Mouse (Mus musculus) adrenal gland, adult 18-20 months (tissue): ENCODE measurements around the gene Nudc. TPM values are rescaled to one million over a fixed set of nuclear protein-coding genes. Genes with fewer than 3 reads are reported as not detected.
"Not testable (repeated sequence)": the region's sequence is repeated elsewhere in the genome, so short reads cannot be mapped to it uniquely, and the experiment has no call there.

Source experiments
- DNase-seq, 2 experiments: peaks; one replicate each; pipeline ENCODE4 v3.0.0; 2021 to 2022; ENCODE audit warnings: low spot score in 2 of 2
- total RNA-seq, 2 experiments: library from RNA; stranded (reverse); gene quantifications; 1 replicate in 1 of 2; 2 replicates in 1 of 2; pipeline ENCODE4 v1.2.3; 2021

Nudc gene
- total RNA-seq, 2 experiments from 2014 or later: 148 to 172 TPM

GRCm38 (mm10) chr4:133552029-133552428, 6.2 kb upstream of the Nudc start:
- DNase-seq: no peak

GRCm38 (mm10) chr4:133536652-133537051, 9.1 kb downstream of the Nudc start:
- peak in 1 of 2 experiments; percentile 37 for DNase-seq

- DNase-seq: no peak
Measured at GRCm38 (mm10) chr4:133536081-133536480, 9.7 kb downstream of the Nudc start.

GRCm38 (mm10) chr4:133532777-133533176, 13.0 kb downstream of the Nudc start:
- DNase-seq: no peak

GRCm38 (mm10) chr4:133527788-133528187, 18.0 kb downstream of the Nudc start:
- no peak for DNase-seq

- no peak for DNase-seq
Measured at GRCm38 (mm10) chr4:133521502-133521901, 24.3 kb downstream of the Nudc start.

GRCm38 (mm10) chr4:133519369-133519665, 26.5 kb downstream of the Nudc start:
- no peak for DNase-seq

GRCm38 (mm10) chr4:133518601-133519368, 27.0 kb downstream of the Nudc start, which contains the start of gene Kdf1:
Gene Kdf1 (plus strand): TSS chr4:133518963.
- no peak for DNase-seq

GRCm38 (mm10) chr4:133512972-133513371, 32.8 kb downstream of the Nudc start:
- DNase-seq: peak; percentile 72 to 81

- not testable (repeated sequence) for DNase-seq
Measured at GRCm38 (mm10) chr4:133512511-133512910, 33.3 kb downstream of the Nudc start.

- no peak for DNase-seq
Measured at GRCm38 (mm10) chr4:133511050-133511449, 34.7 kb downstream of the Nudc start.

- DNase-seq: no peak
Measured at GRCm38 (mm10) chr4:133508990-133509389, 36.8 kb downstream of the Nudc start.

- DNase-seq: no peak
Measured at GRCm38 (mm10) chr4:133506573-133506972, 39.2 kb downstream of the Nudc start.

GRCm38 (mm10) chr4:133504755-133505485, 40.9 kb downstream of the Nudc start:
- no peak for DNase-seq

GRCm38 (mm10) chr4:133504300-133504699, 41.5 kb downstream of the Nudc start:
- DNase-seq: no peak

GRCm38 (mm10) chr4:133501514-133501913, 44.3 kb downstream of the Nudc start:
- no peak for DNase-seq

GRCm38 (mm10) chr4:133498160-133498724, 47.6 kb downstream of the Nudc start, which contains the start of gene Trnp1:
Gene Trnp1 (minus strand): TSS chr4:133498550.
- peak; percentile 45 to 65 for DNase-seq

GRCm38 (mm10) chr4:133497461-133498159, 48.2 kb downstream of the Nudc start:
- peak in 1 of 2 experiments; percentile 37 for DNase-seq

- no peak for DNase-seq
Measured at GRCm38 (mm10) chr4:133496738-133497445, 48.9 kb downstream of the Nudc start.

GRCm38 (mm10) chr4:133495711-133496110, 50.1 kb downstream of the Nudc start:
- no peak for DNase-seq

GRCm38 (mm10) chr4:133494867-133495266, 50.9 kb downstream of the Nudc start:
- no peak for DNase-seq
